Mouse (Mus musculus) brain, embryonic 14.5 days (tissue): ENCODE results near the gene Hps3.

Experiments
- CTCF ChIP-seq: fragments of 200-500 bp; IDR thresholded peaks from 2 replicates; pipeline ENCODE4 v1.5.1; 2012; ENCODE audit warnings: inconsistent platforms, mild to moderate bottlenecking, moderate library complexity, borderline replicate concordance; ENCODE audit not compliant: insufficient read depth, insufficient read length; ENCODE audit errors: extremely low read depth
- POLR2A ChIP-seq: fragments of 200-500 bp; IDR thresholded peaks from 2 replicates; pipeline ENCODE4 v1.6.1; 2012; ENCODE audit warnings: mild to moderate bottlenecking, inconsistent platforms, borderline replicate concordance; ENCODE audit not compliant: poor library complexity, insufficient read depth, insufficient read length, severe bottlenecking; ENCODE audit errors: extremely low read depth

DNA sequence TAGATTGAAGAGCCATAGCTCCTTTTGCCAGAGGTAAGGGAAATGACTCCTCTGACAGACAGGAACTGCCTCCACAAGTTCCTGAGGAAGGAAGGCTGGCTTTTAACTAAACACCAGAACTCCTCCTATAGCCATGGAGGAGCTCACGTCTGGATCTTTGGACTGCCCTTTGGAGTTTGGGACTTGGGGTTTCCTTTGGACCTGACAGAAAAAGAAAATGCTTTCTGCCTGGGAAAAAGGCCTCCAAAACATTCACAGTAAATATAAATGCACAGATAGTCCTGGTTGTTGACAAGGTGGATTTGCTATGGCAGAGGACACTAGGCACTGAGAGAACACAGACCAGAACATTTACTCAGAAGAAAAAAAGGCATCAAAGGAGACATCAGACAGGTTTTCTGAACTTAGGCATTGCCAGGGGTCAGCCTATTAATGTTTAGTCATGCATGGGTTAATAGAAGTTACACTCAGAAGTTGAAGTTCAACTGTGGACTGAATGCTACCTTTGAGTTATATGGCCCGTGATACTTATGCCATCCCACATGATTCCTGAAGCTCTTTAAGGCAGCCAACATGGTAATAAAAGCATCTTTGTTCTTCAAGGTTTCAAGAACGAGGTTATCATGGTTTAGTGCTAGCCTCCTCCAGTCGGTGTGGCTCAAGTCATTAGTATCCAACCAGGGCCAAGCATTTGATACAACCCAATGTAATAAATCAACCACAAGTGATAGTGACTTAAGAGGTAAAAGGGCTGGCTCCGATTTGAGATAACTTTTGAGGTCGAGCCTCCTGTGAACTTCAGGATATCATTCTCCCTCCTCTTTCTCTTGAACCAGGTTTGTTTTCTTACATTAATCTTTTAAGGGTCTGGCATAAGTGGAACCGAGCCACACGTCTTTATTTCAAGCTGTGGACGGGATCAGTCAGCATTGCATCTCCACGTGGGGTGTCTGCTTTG, 1.1 kb downstream of the Hps3 start:
- TF ChIP-seq CTCF = no peak
- no peak for TF ChIP-seq POLR2A
